Mouse (Mus musculus): ENCODE results near the gene Adh6a. TPM values are rescaled to one million over a fixed set of nuclear protein-coding genes. Genes with fewer than 3 reads are reported as not detected.
"Not testable (repeated sequence)": the region's sequence is repeated elsewhere in the genome, so short reads cannot be mapped to it uniquely, and the experiment has no call there.

Gene Adh6a
- polyA plus RNA-seq, 1 experiment from 2014 or later, result 0.20 TPM

DNA sequence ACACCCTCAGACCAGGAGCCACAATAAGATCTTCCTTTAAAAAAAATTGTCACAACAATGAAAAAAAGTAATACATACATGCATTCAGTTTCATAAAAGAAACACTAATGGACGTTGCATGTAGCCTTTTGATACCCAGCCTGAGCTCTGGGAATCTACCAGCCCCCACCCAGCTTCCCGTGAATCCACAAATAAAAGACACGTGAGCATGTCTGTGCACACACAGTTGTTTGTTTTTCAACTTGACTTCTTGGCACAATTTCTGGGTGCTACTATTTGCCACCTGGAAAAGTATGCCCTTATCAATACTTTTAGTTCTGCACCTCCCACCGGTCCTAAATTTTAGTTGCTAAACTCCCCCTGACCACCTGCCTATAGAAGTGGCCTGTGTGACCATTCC lies 47.6 kb downstream of the Adh6a start:
- DNase-seq (ENCODE audit: low spot score), result no peak
- Histone ChIP-seq H3K9ac (replicated peaks; ENCODE audit: low read depth) (no peak overlapping the region), H3K4me2 (replicated peaks; ENCODE audit: low read depth, low read length) (no peak overlapping the region), H3K4me3 (ENCODE audit: low read depth, low read length) (no peak overlapping the region), H3K9me3 (ENCODE audit: low read length) (no peaks in the 10 kb centered on the region), H3K4me1 (ENCODE audit: insufficient read depth, low read depth, low read length) (no peaks in the 10 kb centered on the region), H3K36me3 (ENCODE audit: insufficient read depth, low read length) (no peaks in the 10 kb centered on the region), H3K27me3 (replicated peaks; ENCODE audit: insufficient read depth, low read length) (no peaks in the 10 kb centered on the region), H3K27ac (ENCODE audit: low read length) (no peak overlapping the region)
- TF ChIP-seq CTCF (IDR thresholded peaks at IDR 0.05) (no peak), EP300 (IDR thresholded peaks at IDR 0.05) (no peak)
- ATAC-seq, result no peak
- WGBS, result 63% methylated on average over 4 of the region's 4 CpGs

DNA sequence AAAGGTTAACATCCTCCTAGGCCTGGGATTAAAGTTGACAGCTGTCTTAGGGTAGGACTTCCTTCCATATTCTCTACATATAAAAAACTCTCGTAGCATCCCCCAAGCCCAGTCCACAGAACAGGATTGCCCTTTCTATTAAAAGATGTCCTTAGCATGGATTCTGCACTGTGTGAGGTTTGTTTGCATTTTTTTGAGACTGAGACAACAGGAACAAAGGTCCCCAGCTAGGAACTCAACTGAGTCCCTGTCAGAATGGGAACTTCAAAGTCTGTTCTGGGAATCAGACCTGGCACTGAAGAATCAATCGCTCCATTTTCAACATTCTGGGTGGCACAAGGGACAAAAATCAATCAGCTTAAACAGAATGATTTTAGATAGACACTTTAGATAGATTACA lies 49.8 kb downstream of the Adh6a start:
- ATAC-seq, result no peak
- Histone ChIP-seq H3K36me3 (ENCODE audit: insufficient read depth, low read length) (no peaks in the 10 kb centered on the region), H3K4me1 (ENCODE audit: insufficient read depth, low read depth, low read length) (no peaks in the 10 kb centered on the region), H3K9me3 (ENCODE audit: low read length) (no peaks in the 10 kb centered on the region), H3K4me3 (ENCODE audit: low read depth, low read length) (no peak overlapping the region), H3K9ac (replicated peaks; ENCODE audit: low read depth) (no peak overlapping the region), H3K27me3 (replicated peaks; ENCODE audit: insufficient read depth, low read length) (no peaks in the 10 kb centered on the region), H3K27ac (ENCODE audit: low read length) (no peak overlapping the region), H3K4me2 (replicated peaks; ENCODE audit: low read depth, low read length) (no peak overlapping the region)
- TF ChIP-seq EP300 (IDR thresholded peaks at IDR 0.05) (no peak), CTCF (IDR thresholded peaks at IDR 0.05) (no peak)
- WGBS, result 95% methylated on average over 2 of the region's 2 CpGs
- DNase-seq (ENCODE audit: low spot score), result no peak

DNA sequence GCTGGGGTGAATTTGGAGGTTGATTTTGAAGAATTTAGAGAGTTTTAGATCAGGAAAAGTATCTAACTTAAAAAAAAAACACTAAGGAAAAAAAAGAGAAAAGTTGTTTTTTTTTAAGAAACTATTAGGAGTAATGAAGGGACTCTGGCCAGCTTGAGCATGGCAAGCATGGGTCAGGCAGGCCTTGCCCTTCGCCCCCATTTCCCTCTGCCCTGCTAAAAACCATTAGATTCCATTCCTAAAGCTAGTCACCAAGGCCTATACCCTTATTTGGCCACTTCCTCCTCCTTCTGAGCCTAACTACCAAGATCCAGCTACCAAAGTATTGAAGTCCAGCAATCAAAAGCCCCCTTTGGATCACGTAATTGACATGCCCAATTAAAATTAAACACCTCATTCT lies 53.1 kb downstream of the Adh6a start:
- H3K9me3 ChIP-seq (ENCODE audit: low read length), result no peaks in the 10 kb centered on the region
- 88% methylated on average over 2 of the region's 2 CpGs for WGBS
- no peaks in the 10 kb centered on the region for H3K4me1 ChIP-seq (ENCODE audit: insufficient read depth, low read depth, low read length)
- no peak overlapping the region for H3K4me3 ChIP-seq (ENCODE audit: low read depth, low read length)
- TF ChIP-seq CTCF (IDR thresholded peaks at IDR 0.05), result no peak
- TF ChIP-seq EP300 (IDR thresholded peaks at IDR 0.05), result no peak
- no peaks in the 10 kb centered on the region for H3K36me3 ChIP-seq (ENCODE audit: insufficient read depth, low read length)
- no peaks in the 10 kb centered on the region for H3K27me3 ChIP-seq (replicated peaks; ENCODE audit: insufficient read depth, low read length)
- no peak overlapping the region for H3K27ac ChIP-seq (ENCODE audit: low read length)
- no peak for DNase-seq (ENCODE audit: low spot score)
- H3K4me2 ChIP-seq (replicated peaks; ENCODE audit: low read depth, low read length), result no peak overlapping the region
- no peak for ATAC-seq
- H3K9ac ChIP-seq (replicated peaks; ENCODE audit: low read depth), result no peak overlapping the region

- H3K27ac ChIP-seq (ENCODE audit: low read length), result no peak overlapping the region
- H3K27me3 ChIP-seq (replicated peaks; ENCODE audit: insufficient read depth, low read length), result no peaks in the 10 kb centered on the region
- no peaks in the 10 kb centered on the region for H3K9me3 ChIP-seq (ENCODE audit: low read length)
- H3K4me1 ChIP-seq (ENCODE audit: insufficient read depth, low read depth, low read length), result no peaks in the 10 kb centered on the region
- TF ChIP-seq EP300 (IDR thresholded peaks at IDR 0.05), result no peak
- TF ChIP-seq CTCF (IDR thresholded peaks at IDR 0.05), result no peak
- H3K36me3 ChIP-seq (ENCODE audit: insufficient read depth, low read length), result no peaks in the 10 kb centered on the region
- WGBS, result 84% methylated on average over 1 of the region's 1 CpGs
- no peak overlapping the region for H3K4me2 ChIP-seq (replicated peaks; ENCODE audit: low read depth, low read length)
- H3K4me3 ChIP-seq (ENCODE audit: low read depth, low read length), result no peak overlapping the region
- DNase-seq (ENCODE audit: low spot score), result no peak
- no peak overlapping the region for H3K9ac ChIP-seq (replicated peaks; ENCODE audit: low read depth)
- no peak for ATAC-seq
Observed at GRCm38 (mm10) chr3:138369546-138369945, 56.5 kb downstream of the Adh6a start.

DNA sequence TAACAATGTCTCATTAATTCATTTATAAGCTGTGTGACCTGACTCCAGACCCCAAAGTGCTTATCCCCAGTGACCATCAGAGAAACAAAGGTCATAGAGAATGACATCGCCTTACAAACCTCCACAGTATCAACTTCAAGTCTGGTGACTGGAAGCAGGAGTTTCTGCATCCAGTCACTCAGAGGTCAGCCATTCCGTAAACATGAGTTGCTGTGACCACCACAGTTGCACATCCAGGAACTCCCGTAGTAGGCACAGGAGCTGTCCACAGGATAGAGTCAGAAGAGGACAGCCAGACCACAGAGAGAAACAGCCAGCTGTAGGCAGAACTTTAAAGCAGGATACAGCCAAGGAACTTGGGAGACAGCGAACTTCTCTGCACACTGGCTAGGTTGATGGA lies 57.2 kb downstream of the Adh6a start:
- H3K4me3 ChIP-seq (ENCODE audit: low read depth, low read length); H3K4me1 ChIP-seq (ENCODE audit: insufficient read depth, low read depth, low read length); DNase-seq (ENCODE audit: low spot score); H3K9ac ChIP-seq (replicated peaks; ENCODE audit: low read depth); H3K27me3 ChIP-seq (replicated peaks; ENCODE audit: insufficient read depth, low read length); H3K9me3 ChIP-seq (ENCODE audit: low read length); H3K27ac ChIP-seq (ENCODE audit: low read length); H3K36me3 ChIP-seq (ENCODE audit: insufficient read depth, low read length); H3K4me2 ChIP-seq (replicated peaks; ENCODE audit: low read depth, low read length); ATAC-seq: not testable (repeated sequence)
- 50% methylated on average over 4 of the region's 4 CpGs for WGBS

GRCm38 (mm10) chr3:138373920-138374319 lies 60.8 kb downstream of the Adh6a start:
- Histone ChIP-seq H3K4me1 (ENCODE audit: insufficient read depth, low read depth, low read length) (no peaks in the 10 kb centered on the region), H3K36me3 (ENCODE audit: insufficient read depth, low read length) (no peaks in the 10 kb centered on the region), H3K4me2 (replicated peaks; ENCODE audit: low read depth, low read length) (no peak overlapping the region), H3K9me3 (ENCODE audit: low read length) (no peaks in the 10 kb centered on the region), H3K9ac (replicated peaks; ENCODE audit: low read depth) (no peak overlapping the region), H3K4me3 (ENCODE audit: low read depth, low read length) (no peak overlapping the region), H3K27ac (ENCODE audit: low read length) (no peak overlapping the region), H3K27me3 (replicated peaks; ENCODE audit: insufficient read depth, low read length) (no peaks in the 10 kb centered on the region)
- no peak for DNase-seq (ENCODE audit: low spot score)
- WGBS, result 59% methylated on average over 4 of the region's 4 CpGs
- TF ChIP-seq EP300 (IDR thresholded peaks at IDR 0.05) (no peak), CTCF (IDR thresholded peaks at IDR 0.05) (no peak)
- no peak for ATAC-seq

DNA sequence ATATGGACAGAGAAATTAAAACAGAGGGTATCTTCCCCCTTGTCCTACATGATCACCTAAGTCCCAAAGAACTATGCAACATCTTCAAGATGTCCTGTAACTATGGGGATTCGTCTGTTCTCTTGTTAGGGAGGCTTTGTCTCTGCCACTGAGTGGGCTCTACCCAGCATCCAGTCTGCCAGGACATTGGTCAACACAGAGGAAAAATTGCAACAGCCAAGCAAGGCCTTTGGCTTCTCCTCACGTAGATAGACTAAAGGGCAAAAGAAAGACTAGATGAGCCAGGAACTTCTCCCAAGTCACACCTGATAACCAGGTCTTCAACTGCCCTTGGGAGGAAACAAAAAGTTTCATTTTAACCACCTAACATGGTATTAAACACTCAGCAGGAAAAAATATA lies 62.1 kb downstream of the Adh6a start:
- TF ChIP-seq EP300 (IDR thresholded peaks at IDR 0.05), result no peak
- no peak for TF ChIP-seq CTCF (IDR thresholded peaks at IDR 0.05)
- ATAC-seq, result no peak
- WGBS, result 54% methylated on average over 2 of the region's 2 CpGs

More for the DNA sequence above, 62.1 kb downstream of the Adh6a start:
- Histone ChIP-seq H3K4me1 (ENCODE audit: insufficient read depth, low read depth, low read length) (no peaks in the 10 kb centered on the region), H3K9ac (replicated peaks; ENCODE audit: low read depth) (no peak overlapping the region), H3K36me3 (ENCODE audit: insufficient read depth, low read length) (no peaks in the 10 kb centered on the region), H3K4me2 (replicated peaks; ENCODE audit: low read depth, low read length) (no peak overlapping the region), H3K4me3 (ENCODE audit: low read depth, low read length) (no peak overlapping the region), H3K27ac (ENCODE audit: low read length) (no peak overlapping the region), H3K9me3 (ENCODE audit: low read length) (no peaks in the 10 kb centered on the region), H3K27me3 (replicated peaks; ENCODE audit: insufficient read depth, low read length) (no peaks in the 10 kb centered on the region)
- no peak for DNase-seq (ENCODE audit: low spot score)

Other genes with a start within 250 kb of the Adh6a start
- 0.14 and 0.20 TPM in 2 replicates for gene 1110002E22Rik, start 248.2 kb upstream of the Adh6a start, polyA plus RNA-seq (2015; fragmentation: Nextera tagmentation; extraction: Ambion mirVana)
- 0.07 and 0.12 TPM in 2 replicates for gene Gm5105, start 245.9 kb upstream of the Adh6a start, polyA plus RNA-seq (2015; fragmentation: Nextera tagmentation; extraction: Ambion mirVana)
- gene Trmt10a, start 169.8 kb upstream of the Adh6a start, polyA plus RNA-seq (2015; fragmentation: Nextera tagmentation; extraction: Ambion mirVana), result 6.1 and 6.4 TPM in 2 replicates
- 5.5 TPM in 2 replicates for gene Mttp, start 168.3 kb upstream of the Adh6a start, polyA plus RNA-seq (2015; fragmentation: Nextera tagmentation; extraction: Ambion mirVana)
- gene 4930579F01Rik, start 119.5 kb upstream of the Adh6a start, polyA plus RNA-seq (2015; fragmentation: Nextera tagmentation; extraction: Ambion mirVana), result not detected in 2 replicates
- gene Adh7, start 95.5 kb upstream of the Adh6a start, polyA plus RNA-seq (2015; fragmentation: Nextera tagmentation; extraction: Ambion mirVana), result 0.62 and 1.1 TPM in 2 replicates
- 801 and 895 TPM in 2 replicates for gene Adh1, start 52.3 kb upstream of the Adh6a start, polyA plus RNA-seq (2015; fragmentation: Nextera tagmentation; extraction: Ambion mirVana)
- gene Adh6b, start 28.5 kb downstream of the Adh6a start, polyA plus RNA-seq (2015; fragmentation: Nextera tagmentation; extraction: Ambion mirVana), result 0.07 TPM in 1 of 2 replicates, not detected in the other
- gene Adh4, start 102.2 kb downstream of the Adh6a start, polyA plus RNA-seq (2015; fragmentation: Nextera tagmentation; extraction: Ambion mirVana), result not detected in 2 replicates
- 116 and 125 TPM in 2 replicates for gene Adh5, start 129.8 kb downstream of the Adh6a start, polyA plus RNA-seq (2015; fragmentation: Nextera tagmentation; extraction: Ambion mirVana)
- 23.9 and 25.2 TPM in 2 replicates for gene Metap1, start 176.2 kb downstream of the Adh6a start, polyA plus RNA-seq (2015; fragmentation: Nextera tagmentation; extraction: Ambion mirVana)
- gene Eif4e, start 212.9 kb downstream of the Adh6a start, polyA plus RNA-seq (2015; fragmentation: Nextera tagmentation; extraction: Ambion mirVana), result 121 and 125 TPM in 2 replicates